Mouse (Mus musculus): Measurements from ENCODE around the gene Rgs4. TPM values are rescaled to one million over a fixed set of nuclear protein-coding genes. Genes with fewer than 3 reads are reported as not detected.

The Rgs4 gene
- polyA plus RNA-seq, 1 experiment from 2014 or later: 3.6 TPM

Other genes starting within 250 kb of the Rgs4 start
- gene Nuf2, start 216.2 kb downstream of the Rgs4 start, polyA plus RNA-seq (2015; fragmentation: Nextera tagmentation; extraction: Ambion mirVana): 40.5 and 41.4 TPM in 2 replicates
- 11.1 and 11.6 TPM in 2 replicates for gene Rgs5, start 92.1 kb downstream of the Rgs4 start, polyA plus RNA-seq (2015; fragmentation: Nextera tagmentation; extraction: Ambion mirVana)
- 0.60 and 0.71 TPM in 2 replicates for gene Ccdc190, start 181.0 kb upstream of the Rgs4 start, polyA plus RNA-seq (2015; fragmentation: Nextera tagmentation; extraction: Ambion mirVana)
- gene Hsd17b7, start 221.6 kb upstream of the Rgs4 start, polyA plus RNA-seq (2015; fragmentation: Nextera tagmentation; extraction: Ambion mirVana): 20.3 and 21.5 TPM in 2 replicates

Data from embryonic facial prominence, embryonic 15.5 days (tissue).